Mouse (Mus musculus) kidney, embryonic 16.5 days (tissue): ENCODE data around the gene Atmin. TPM values are rescaled to one million over a fixed set of nuclear protein-coding genes. Genes with fewer than 3 reads are reported as not detected.

Source experiments
- polyA plus RNA-seq: library from polyadenylated mRNA; unstranded; fragments of >200 nt; fragmentation: Nextera tagmentation; extraction: Ambion mirVana; gene quantifications from 2 replicates; pipeline ENCODE4 v1.2.1, GENCODE M21; 2015

Gene Atmin
- polyA plus RNA-seq, 1 experiment from 2014 or later = 12.0 TPM

Other genes starting within 250 kb of the Atmin start
- gene Cdyl2, start 210.4 kb upstream of the Atmin start, polyA plus RNA-seq = 9.6 and 9.9 TPM in 2 replicates
- gene Cmc2, start 21.9 kb upstream of the Atmin start, polyA plus RNA-seq = 79.4 and 89.3 TPM in 2 replicates
- gene Cenpn, start 21.7 kb upstream of the Atmin start, polyA plus RNA-seq = 45.5 and 46.3 TPM in 2 replicates
- 2.6 and 2.7 TPM in 2 replicates for gene 1700030J22Rik, start 35.6 kb downstream of the Atmin start, polyA plus RNA-seq
- gene Gcsh, start 50.1 kb downstream of the Atmin start, polyA plus RNA-seq = 191 and 203 TPM in 2 replicates
- gene Pkd1l2, start 139.1 kb downstream of the Atmin start, polyA plus RNA-seq = 0.04 and 0.14 TPM in 2 replicates
- 0.45 and 0.62 TPM in 2 replicates for gene Bco1, start 152.5 kb downstream of the Atmin start, polyA plus RNA-seq
- gene Gan, start 214.7 kb downstream of the Atmin start, polyA plus RNA-seq = 1.6 and 1.8 TPM in 2 replicates